Mouse (Mus musculus): ENCODE results near the gene Kir3dl1.
"Not testable (repeated sequence)": the region's sequence is repeated elsewhere in the genome, so short reads cannot be mapped to it uniquely, and the experiment has no call there.

DNA sequence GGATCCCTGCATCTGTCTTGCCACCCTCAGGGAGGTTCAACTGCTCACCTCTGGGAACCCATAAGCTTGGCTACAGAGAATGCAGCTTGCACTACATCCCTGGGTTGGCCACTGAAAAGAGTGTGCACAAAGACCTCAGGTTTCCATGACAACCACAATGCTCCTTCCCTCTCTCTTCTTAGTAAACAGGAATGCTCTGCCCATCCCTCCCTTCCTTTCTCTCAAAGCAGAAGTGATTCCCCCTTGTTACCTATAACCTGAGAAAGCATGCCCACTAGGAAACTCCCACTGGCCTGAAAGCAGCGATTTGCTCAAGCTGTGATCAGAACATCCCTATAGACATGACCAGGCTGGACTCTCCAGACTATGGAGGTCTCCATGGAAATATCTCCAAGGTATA is 26.2 kb downstream of the Kir3dl1 start, which contains the start of gene Kir3dl2:
- not testable (repeated sequence) for TF ChIP-seq POLR2A (IDR thresholded peaks at IDR 0.05; ENCODE audit: insufficient read depth, low read depth, low read length); EP300 (IDR thresholded peaks at IDR 0.05; ENCODE audit: insufficient read depth, low read depth, low read length); CTCF (IDR thresholded peaks at IDR 0.05)
